Mouse (Mus musculus) midbrain, embryonic 11.5 days (tissue): ENCODE results near the gene Arhgap35. TPM values are rescaled to one million over a fixed set of nuclear protein-coding genes. Genes with fewer than 3 reads are reported as not detected.
"Not testable (repeated sequence)": the region's sequence is repeated elsewhere in the genome, so short reads cannot be mapped to it uniquely, and the experiment has no call there.

Source experiments
- ATAC-seq: fragments of 200-750 bp; cut with Nextera tagmentation; 2 replicates; pipeline ENCODE4 v1.8.0; 2017; ENCODE audit warnings: moderate TSS enrichment, moderate library complexity; ENCODE audit not compliant: low FRiP score
- DNase-seq: peaks from one replicate; pipeline ENCODE4 v3.0.0; 2015; ENCODE audit warnings: low spot score; ENCODE audit errors: missing footprints
- H3K27ac ChIP-seq: fragments of 300-500 bp; sonication (generic); 2 replicates; pipeline ENCODE4 v1.5.1; 2014; ENCODE audit warnings: low read depth, low read length
- H3K27me3 ChIP-seq: fragments of 300-500 bp; sonication (generic); 2 replicates; pipeline ENCODE4 v1.6.1; 2014; ENCODE audit warnings: mild to moderate bottlenecking, low read length, moderate library complexity, mixed read lengths; ENCODE audit not compliant: control insufficient read depth, insufficient read depth
- H3K36me3 ChIP-seq: fragments of 300-500 bp; sonication (generic); 2 replicates; pipeline ENCODE4 v1.6.1; 2014; ENCODE audit warnings: mild to moderate bottlenecking, low read length, moderate library complexity, mixed read lengths; ENCODE audit not compliant: control insufficient read depth, insufficient read depth
- H3K4me1 ChIP-seq: fragments of 300-500 bp; sonication (generic); 2 replicates; pipeline ENCODE4 v1.6.1; 2014; ENCODE audit warnings: low read length; ENCODE audit not compliant: control insufficient read depth, insufficient read depth
- H3K4me2 ChIP-seq: fragments of 300-500 bp; sonication (generic); 2 replicates; pipeline ENCODE4 v1.6.1; 2014; ENCODE audit warnings: mild to moderate bottlenecking, moderate library complexity
- H3K4me3 ChIP-seq: fragments of 300-500 bp; sonication (generic); 2 replicates; pipeline ENCODE4 v1.5.1; 2014; ENCODE audit warnings: low read depth, low read length
- H3K9ac ChIP-seq: fragments of 300-500 bp; sonication (generic); 2 replicates; pipeline ENCODE4 v1.6.1; 2014; ENCODE audit warnings: low read length
- H3K9me3 ChIP-seq: fragments of 300-500 bp; sonication (generic); 2 replicates; pipeline ENCODE4 v1.6.1; 2016; ENCODE audit warnings: low read length; ENCODE audit not compliant: control insufficient read depth
- WGBS: fragments of 180-500 bp; shearing (Covaris S2); extraction: QIAGEN DNeasy Blood & Tissue Kit; methylation state at CpG from one replicate; pipeline ENCODE4 v1.1.7; 2014; 5-methylcytosine and 5-hydroxymethylcytosine counted together
- polyA plus RNA-seq: library from polyadenylated mRNA; unstranded; fragments of >200 nt; fragmentation: Nextera tagmentation; extraction: Ambion mirVana; gene quantifications from 2 replicates; pipeline ENCODE4 v1.2.1, GENCODE M21; 2014

The Arhgap35 gene
- polyA plus RNA-seq, 1 experiment from 2014 or later = 33.3 TPM

GRCm38 (mm10) chr7:16610345-16610744 is 4.4 kb downstream of the Arhgap35 start:
- H3K4me1 ChIP-seq = peaks cover 23% of the 10 kb centered on the region
- H3K27ac ChIP-seq = no peak overlapping the region
- no peak overlapping the region for H3K4me3 ChIP-seq
- no peak for DNase-seq
- H3K9me3 ChIP-seq = no peaks in the 10 kb centered on the region
- no peaks in the 10 kb centered on the region for H3K27me3 ChIP-seq
- WGBS = 88% methylated on average over 2 of the region's 2 CpGs
- H3K9ac ChIP-seq = no peak overlapping the region
- no peak overlapping the region for H3K4me2 ChIP-seq
- H3K36me3 ChIP-seq = no peaks in the 10 kb centered on the region; the same call in 1 of the 2 replicates
- no peak for ATAC-seq

DNA sequence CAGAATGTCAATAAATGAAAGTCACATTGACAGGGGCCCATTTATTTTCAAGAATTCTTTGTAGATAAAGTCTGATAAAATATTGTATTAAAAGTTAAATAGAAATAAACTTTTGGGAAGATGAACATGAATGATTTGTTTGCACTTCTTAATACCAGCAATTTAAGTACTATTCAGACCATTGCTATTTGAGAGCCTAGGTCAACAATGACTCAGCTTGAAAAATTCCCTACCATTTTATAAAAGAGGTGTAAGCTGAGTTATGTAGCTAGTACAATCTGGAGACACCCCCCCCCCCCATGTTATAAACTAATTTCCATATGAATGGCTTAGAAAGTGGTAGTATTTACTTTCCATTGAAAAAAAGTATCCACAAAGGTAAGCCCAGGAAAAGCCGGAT is 5.8 kb downstream of the Arhgap35 start:
- 92% methylated on average over 1 of the region's 1 CpGs for WGBS
- Histone ChIP-seq H3K9ac (no peak overlapping the region), H3K36me3 (no peaks in the 10 kb centered on the region; the same call in 1 of the 2 replicates), H3K27me3 (no peaks in the 10 kb centered on the region), H3K4me1 (peaks cover 23% of the 10 kb centered on the region), H3K4me2 (no peak overlapping the region), H3K27ac (no peak overlapping the region), H3K9me3 (no peaks in the 10 kb centered on the region), H3K4me3 (no peak overlapping the region)
- DNase-seq (no peak), ATAC-seq (no peak)

DNA sequence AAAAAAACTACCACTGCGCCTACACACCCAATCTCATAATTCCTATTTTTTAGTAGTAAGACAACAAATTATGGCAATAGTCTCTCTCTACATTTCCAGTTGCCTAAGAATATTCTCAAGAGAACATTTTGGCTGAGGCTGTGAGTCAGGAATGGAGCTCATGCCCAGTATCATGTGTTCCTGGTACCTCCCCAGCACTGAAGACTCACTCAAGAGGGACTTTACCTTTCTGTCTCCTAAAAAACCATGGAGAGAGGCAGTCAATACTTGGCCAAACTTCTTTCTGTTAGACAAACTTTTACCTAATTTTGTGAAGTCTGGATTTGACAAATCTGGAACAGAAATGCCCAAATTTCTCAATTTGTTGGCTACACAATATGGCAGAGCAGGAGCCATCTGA is 6.7 kb downstream of the Arhgap35 start:
- 97% methylated on average over 1 of the region's 1 CpGs for WGBS
- H3K36me3 ChIP-seq = no peaks in the 10 kb centered on the region; the same call in 1 of the 2 replicates
- H3K9me3 ChIP-seq = no peaks in the 10 kb centered on the region
- peaks cover 18% of the 10 kb centered on the region for H3K4me1 ChIP-seq
- H3K27ac ChIP-seq = no peak overlapping the region
- no peak overlapping the region for H3K9ac ChIP-seq
- no peak for DNase-seq
- ATAC-seq = no peak
- H3K4me2 ChIP-seq = no peak overlapping the region
- H3K4me3 ChIP-seq = no peak overlapping the region
- no peaks in the 10 kb centered on the region for H3K27me3 ChIP-seq

GRCm38 (mm10) chr7:16606808-16607207 is 8.0 kb downstream of the Arhgap35 start:
- H3K4me1 ChIP-seq, H3K9me3 ChIP-seq, ATAC-seq, H3K27me3 ChIP-seq, H3K4me3 ChIP-seq, DNase-seq, H3K36me3 ChIP-seq, H3K27ac ChIP-seq, H3K4me2 ChIP-seq, H3K9ac ChIP-seq: not testable (repeated sequence)
- WGBS = 92% methylated on average over 4 of the region's 4 CpGs

DNA sequence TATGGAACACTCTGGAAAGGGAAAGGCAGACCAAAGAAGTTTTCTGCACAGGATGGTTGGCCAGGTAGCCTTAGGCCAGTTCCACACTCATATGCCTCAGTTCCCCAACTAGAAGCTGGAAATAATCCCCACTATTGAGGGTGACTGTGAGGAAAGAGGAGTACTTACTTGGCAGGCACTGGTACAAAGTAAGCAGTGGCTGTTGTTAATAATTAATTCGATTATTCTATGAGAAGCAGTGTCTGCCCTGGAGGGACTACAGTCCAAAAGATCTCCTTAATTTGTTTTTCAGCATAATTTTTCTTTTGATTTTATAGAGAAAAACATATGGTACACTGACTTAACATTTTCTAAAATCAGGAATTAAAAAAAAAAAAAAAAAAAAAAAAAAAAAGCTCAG is 10.7 kb downstream of the Arhgap35 start:
- no peak overlapping the region for H3K27ac ChIP-seq
- no peaks in the 10 kb centered on the region for H3K27me3 ChIP-seq
- WGBS = 100% methylated on average over 1 of the region's 1 CpGs
- no peaks in the 10 kb centered on the region; the same call in 1 of the 2 replicates for H3K36me3 ChIP-seq
- H3K9ac ChIP-seq = no peak overlapping the region
- no peaks in the 10 kb centered on the region for H3K4me1 ChIP-seq
- ATAC-seq (no peak), DNase-seq (no peak)
- no peaks in the 10 kb centered on the region for H3K9me3 ChIP-seq
- H3K4me2 ChIP-seq = no peak overlapping the region
- H3K4me3 ChIP-seq = no peak overlapping the region

- WGBS = 86% methylated on average over 4 of the region's 4 CpGs
- Histone ChIP-seq H3K36me3 (no peaks in the 10 kb centered on the region; the same call in 1 of the 2 replicates), H3K4me2 (no peak overlapping the region), H3K9me3 (no peaks in the 10 kb centered on the region), H3K27ac (no peak overlapping the region), H3K27me3 (no peaks in the 10 kb centered on the region), H3K4me1 (no peaks in the 10 kb centered on the region), H3K9ac (no peak overlapping the region), H3K4me3 (no peak overlapping the region)
- DNase-seq (no peak), ATAC-seq (no peak)
Measured at GRCm38 (mm10) chr7:16601683-16602102, 13.1 kb downstream of the Arhgap35 start.

GRCm38 (mm10) chr7:16599006-16599405 is 15.8 kb downstream of the Arhgap35 start:
- Histone ChIP-seq H3K9me3 (no peaks in the 10 kb centered on the region), H3K36me3 (no peaks in the 10 kb centered on the region), H3K4me2 (no peak overlapping the region), H3K27ac (no peak overlapping the region), H3K9ac (no peak overlapping the region), H3K4me1 (no peaks in the 10 kb centered on the region), H3K27me3 (no peaks in the 10 kb centered on the region), H3K4me3 (no peak overlapping the region)
- WGBS = 89% methylated on average over 2 of the region's 2 CpGs
- DNase-seq = no peak
- no peak for ATAC-seq

DNA sequence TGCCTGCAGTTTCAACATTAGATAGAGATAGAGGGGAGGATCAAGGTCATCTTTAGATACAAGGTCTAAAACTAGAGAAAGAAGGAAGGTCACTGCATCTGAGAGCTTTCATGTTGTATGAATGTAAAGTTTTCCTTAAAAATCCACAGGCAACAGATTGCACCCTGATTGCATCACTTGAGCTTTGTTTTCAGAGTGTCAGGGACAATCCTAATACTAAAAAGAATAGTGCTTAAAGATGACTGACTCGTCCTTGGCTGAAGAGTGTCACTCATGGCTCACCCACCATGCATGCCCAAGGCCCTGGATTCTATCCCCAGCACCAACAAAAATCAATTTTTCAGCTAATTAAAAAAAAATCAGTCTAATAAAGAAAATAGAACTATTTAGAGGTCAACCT is 23.5 kb downstream of the Arhgap35 start:
- Histone ChIP-seq H3K9me3 (no peaks in the 10 kb centered on the region), H3K9ac (no peak overlapping the region), H3K27me3 (no peaks in the 10 kb centered on the region), H3K27ac (no peak overlapping the region), H3K4me3 (no peak overlapping the region), H3K36me3 (no peaks in the 10 kb centered on the region), H3K4me1 (no peaks in the 10 kb centered on the region), H3K4me2 (no peak overlapping the region)
- WGBS = 74% methylated on average over 1 of the region's 1 CpGs
- DNase-seq (no peak), ATAC-seq (no peak)

GRCm38 (mm10) chr7:16587649-16588048 is 27.1 kb downstream of the Arhgap35 start:
- Histone ChIP-seq H3K9me3 (no peaks in the 10 kb centered on the region), H3K4me3 (no peak overlapping the region), H3K4me2 (no peak overlapping the region), H3K9ac (no peak overlapping the region), H3K36me3 (no peaks in the 10 kb centered on the region), H3K4me1 (no peaks in the 10 kb centered on the region), H3K27ac (no peak overlapping the region), H3K27me3 (no peaks in the 10 kb centered on the region)
- ATAC-seq (no peak), DNase-seq (no peak)
- WGBS = 90% methylated on average over 3 of the region's 3 CpGs

DNA sequence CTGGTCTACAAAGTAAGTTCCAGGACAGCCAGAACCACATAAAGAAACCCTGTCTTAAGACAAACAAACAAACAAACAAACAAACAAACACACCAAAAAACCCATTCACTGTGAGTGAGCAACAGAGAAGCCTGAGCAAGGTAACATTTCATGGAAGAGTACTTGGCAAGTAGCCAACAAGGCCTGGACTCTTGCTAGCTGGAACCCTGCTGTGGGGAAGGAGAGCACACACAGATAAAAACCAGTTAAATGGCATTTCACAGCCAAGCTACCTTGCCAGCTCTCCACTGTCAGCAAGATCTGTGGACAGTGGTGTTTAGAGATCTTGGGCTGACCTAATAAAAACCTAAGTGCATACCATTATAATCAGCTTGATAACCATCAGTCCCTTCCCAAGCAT is 30.4 kb downstream of the Arhgap35 start:
- Histone ChIP-seq H3K9me3 (no peaks in the 10 kb centered on the region), H3K9ac (no peak overlapping the region), H3K4me1 (peaks cover 2% of the 10 kb centered on the region; the same call in 1 of the 2 replicates), H3K27me3 (no peaks in the 10 kb centered on the region), H3K4me3 (no peak overlapping the region), H3K4me2 (no peak overlapping the region), H3K36me3 (no peaks in the 10 kb centered on the region), H3K27ac (no peak overlapping the region)
- DNase-seq (no peak), ATAC-seq (no peak)
